ENCODE assay signal across 14 mouse cellular contexts in genomic region chr17:65049860-65050482, GRCm38 (mm10).
DNase-seq lines count a peak whose midpoint lies in the region; ATAC-seq lines count a peak whose summit lies in the region.
"Had no signal": no experiment of that assay in that cellular context is flagged by ENCODE, and none has a peak within 500 bp of the region (broad histone marks: within the 10 kb centered on the region; RNA-seq: fewer than 3 reads in every experiment).

No protein-coding gene starts in this region.

- DNase-seq in cerebellum, postnatal 4 days (ENCODE audit: low spot score in 2 of 2) = no peak
- DNase-seq in hindbrain, embryonic 10.5 days (ENCODE audit: low spot score) = no peak
- DNase-seq in cerebellum, adult 11 months = peak; percentile 11
- peak; percentile 4 for DNase-seq in fibroblast of lung, adult 2 months (ENCODE audit: low read depth)
- no peak for DNase-seq in left cerebral cortex, adult 8-10 months (ENCODE audit: low spot score in 2 of 2)
- DNase-seq: B cell, adult 2 months; heart, postnatal 4 days; kidney, adult 8-10 months had no signal

- H3K27me3 ChIP-seq in hindbrain, embryonic 16.5 days (replicated peaks; ENCODE audit: control insufficient read depth, insufficient read depth, low read length) = no peaks in the 10 kb centered on the region
- H3K27me3 ChIP-seq in hindbrain, embryonic 10.5 days (ENCODE audit: insufficient read depth, poor library complexity, severe bottlenecking) = no peaks in the 10 kb centered on the region
- no peaks in the 10 kb centered on the region for H3K27me3 ChIP-seq in neural tube, embryonic 15.5 days (replicated peaks)
- H3K27me3 ChIP-seq: lung, embryonic 15.5 days had no signal

- H3K36me3 ChIP-seq in hindbrain, embryonic 16.5 days (ENCODE audit: control insufficient read depth, insufficient read depth, low read length) = no peaks in the 10 kb centered on the region
- H3K36me3 ChIP-seq in hindbrain, embryonic 10.5 days = no peaks in the 10 kb centered on the region
- H3K36me3 ChIP-seq in neural tube, embryonic 15.5 days = no peaks in the 10 kb centered on the region
- H3K36me3 ChIP-seq: lung, embryonic 15.5 days had no signal

- H3K27ac ChIP-seq in hindbrain, embryonic 16.5 days (ENCODE audit: low read depth, low read length) = no peak overlapping the region
- no peak overlapping the region for H3K27ac ChIP-seq in hindbrain, embryonic 10.5 days
- H3K27ac ChIP-seq in neural tube, embryonic 15.5 days (replicated peaks) = no peak overlapping the region
- H3K27ac ChIP-seq: lung, embryonic 15.5 days had no signal

- no peak overlapping the region for H3K4me2 ChIP-seq in hindbrain, embryonic 16.5 days (ENCODE audit: low read length)
- no peak overlapping the region for H3K4me2 ChIP-seq in neural tube, embryonic 15.5 days
- H3K4me2 ChIP-seq: lung, embryonic 15.5 days had no signal

- no peak overlapping the region for H3K4me3 ChIP-seq in hindbrain, embryonic 16.5 days (ENCODE audit: low read length)
- no peak overlapping the region for H3K4me3 ChIP-seq in hindbrain, embryonic 10.5 days
- no peak overlapping the region for H3K4me3 ChIP-seq in neural tube, embryonic 15.5 days (replicated peaks)
- H3K4me3 ChIP-seq: lung, embryonic 15.5 days; myocyte had no signal

- 53% methylated on average over 7 of the region's 7 CpGs for WGBS in hindbrain, embryonic 16.5 days
- 69% methylated on average over 7 of the region's 7 CpGs for WGBS in hindbrain, embryonic 10.5 days
- 56% methylated on average over 7 of the region's 7 CpGs for WGBS in neural tube, embryonic 15.5 days

- peak; percentile 70 for ATAC-seq in cerebellum, adult (ENCODE audit: insufficient number of reproducible peaks, low FRiP score, low TSS enrichment)
- peak; percentile 65; the same call in 1 of the 2 replicates for ATAC-seq in hindbrain, embryonic 16.5 days
- ATAC-seq in neural tube, embryonic 15.5 days (ENCODE audit: low FRiP score) = no peak
- ATAC-seq: activated CD4-positive, CD25-positive, alpha-beta regulatory T cell, adult 4 months had no signal

- no peaks in the 10 kb centered on the region for H3K9me3 ChIP-seq in hindbrain, embryonic 16.5 days (ENCODE audit: control insufficient read depth, low read length)
- no peaks in the 10 kb centered on the region for H3K9me3 ChIP-seq in hindbrain, embryonic 10.5 days
- H3K9me3 ChIP-seq in neural tube, embryonic 15.5 days (replicated peaks) = no peaks in the 10 kb centered on the region
- H3K9me3 ChIP-seq: lung, embryonic 15.5 days had no signal

- no peak overlapping the region for H3K9ac ChIP-seq in hindbrain, embryonic 16.5 days (ENCODE audit: low read depth, low read length)
- no peak overlapping the region for H3K9ac ChIP-seq in neural tube, embryonic 15.5 days (replicated peaks)
- H3K9ac ChIP-seq: lung, embryonic 15.5 days had no signal

- H3K4me1 ChIP-seq in hindbrain, embryonic 16.5 days (ENCODE audit: control insufficient read depth, insufficient read depth, low read depth, low read length) = no peaks in the 10 kb centered on the region
- H3K4me1 ChIP-seq in hindbrain, embryonic 10.5 days (replicated peaks) = no peaks in the 10 kb centered on the region
- peaks cover 4% of the 10 kb centered on the region; the same call in 1 of the 2 replicates for H3K4me1 ChIP-seq in neural tube, embryonic 15.5 days
- H3K4me1 ChIP-seq: lung, embryonic 15.5 days had no signal

Comparison
In these comparisons a context has a peak if more than half of its experiments do, and no peak if none do; other contexts are left out.
1. DNase-seq: peak in cerebellum, adult 11 months (single experiment) and fibroblast of lung, adult 2 months (single experiment); none in cerebellum, postnatal 4 days (0 of 2), hindbrain, embryonic 10.5 days (single experiment) and left cerebral cortex, adult 8-10 months (0 of 2).